Mouse (Mus musculus) adrenal gland, postnatal 36 days (tissue): ENCODE results near the gene Ugt1a6a. TPM values are rescaled to one million over a fixed set of nuclear protein-coding genes. Genes with fewer than 3 reads are reported as not detected.
"Not testable (repeated sequence)": the region's sequence is repeated elsewhere in the genome, so short reads cannot be mapped to it uniquely, and the experiment has no call there.

Experiments used
- DNase-seq, 2 experiments: peaks; one replicate each; pipeline ENCODE4 v3.0.0; 2021; ENCODE audit warnings: mixed read lengths in 1 of 2
- total RNA-seq, 2 experiments: library from RNA; stranded (reverse); gene quantifications; 2 replicates each; pipeline ENCODE4 v1.2.3; 2021

The Ugt1a6a gene
- total RNA-seq, 2 experiments from 2014 or later: 15.0 to 15.7 TPM

- not testable (repeated sequence) for DNase-seq
These were observed 758 bp downstream of the Ugt1a6a start for GRCm38 (mm10) chr1:88135229-88135904.

- no peak for DNase-seq
These were observed 2.0 kb downstream of the Ugt1a6a start for GRCm38 (mm10) chr1:88136646-88137045.

GRCm38 (mm10) chr1:88137264-88137663 lies 2.7 kb downstream of the Ugt1a6a start:
- no peak for DNase-seq

- DNase-seq: no peak
These were observed 3.5 kb downstream of the Ugt1a6a start for GRCm38 (mm10) chr1:88138145-88138544.

GRCm38 (mm10) chr1:88140492-88140891 lies 5.9 kb downstream of the Ugt1a6a start:
- not testable (repeated sequence) for DNase-seq

- peak; percentile 31 to 69 for DNase-seq
These were observed 9.5 kb downstream of the Ugt1a6a start for GRCm38 (mm10) chr1:88143966-88144675.

- peak; percentile 16 to 29 for DNase-seq
These were observed 10.7 kb downstream of the Ugt1a6a start for GRCm38 (mm10) chr1:88145278-88145677.

GRCm38 (mm10) chr1:88150133-88150532 lies 15.5 kb downstream of the Ugt1a6a start:
- DNase-seq: peak; percentile 10 to 21

GRCm38 (mm10) chr1:88158430-88158829 lies 23.8 kb downstream of the Ugt1a6a start:
- no peak for DNase-seq

- no peak for DNase-seq
These were observed 31.1 kb downstream of the Ugt1a6a start, which contains the start of gene Ugt1a5 for GRCm38 (mm10) chr1:88165711-88166110. TSS of gene Ugt1a5 (plus strand) at chr1:88166012.

- not testable (repeated sequence) for DNase-seq
These were observed 37.6 kb downstream of the Ugt1a6a start for GRCm38 (mm10) chr1:88172190-88172589.

- no peak for DNase-seq
These were observed 45.0 kb downstream of the Ugt1a6a start for GRCm38 (mm10) chr1:88179657-88180056.

GRCm38 (mm10) chr1:88186325-88186935 lies 51.8 kb downstream of the Ugt1a6a start:
- no peak for DNase-seq

GRCm38 (mm10) chr1:88192136-88192535 lies 57.5 kb downstream of the Ugt1a6a start:
- no peak for DNase-seq

GRCm38 (mm10) chr1:88195687-88196086 lies 61.1 kb downstream of the Ugt1a6a start:
- peak in 1 of 2 experiments; percentile 25 for DNase-seq

GRCm38 (mm10) chr1:88197443-88197842 lies 62.8 kb downstream of the Ugt1a6a start:
- no peak for DNase-seq

- no peak for DNase-seq
These were observed 65.4 kb downstream of the Ugt1a6a start for GRCm38 (mm10) chr1:88199996-88200395.

- DNase-seq: no peak
These were observed 65.8 kb downstream of the Ugt1a6a start, which contains the start of gene Ugt1a2 for GRCm38 (mm10) chr1:88200456-88200855. TSS of gene Ugt1a2 (plus strand) at chr1:88200601.

- peak; percentile 85 to 86 for DNase-seq
These were observed 70.8 kb downstream of the Ugt1a6a start, which contains the start of gene Dnajb3 for GRCm38 (mm10) chr1:88205294-88205922. TSS of gene Dnajb3 (minus strand) at chr1:88205782.

GRCm38 (mm10) chr1:88206843-88207479 lies 72.4 kb downstream of the Ugt1a6a start:
- no peak for DNase-seq

GRCm38 (mm10) chr1:88211812-88212211 lies 77.2 kb downstream of the Ugt1a6a start, which contains the start of gene Ugt1a1:
TSS of gene Ugt1a1 (plus strand) at chr1:88211959.
- DNase-seq: no peak
